Mouse (Mus musculus) brain, embryonic 14.5 days (tissue): ENCODE results near the gene Ap2m1.

Source experiments
- CTCF ChIP-seq: fragments of 200-500 bp; IDR thresholded peaks from 2 replicates; pipeline ENCODE4 v1.5.1; 2012; ENCODE audit warnings: inconsistent platforms, mild to moderate bottlenecking, moderate library complexity, borderline replicate concordance; ENCODE audit not compliant: insufficient read depth, insufficient read length; ENCODE audit errors: extremely low read depth
- POLR2A ChIP-seq: fragments of 200-500 bp; IDR thresholded peaks from 2 replicates; pipeline ENCODE4 v1.6.1; 2012; ENCODE audit warnings: mild to moderate bottlenecking, inconsistent platforms, borderline replicate concordance; ENCODE audit not compliant: poor library complexity, insufficient read depth, insufficient read length, severe bottlenecking; ENCODE audit errors: extremely low read depth

- TF ChIP-seq CTCF (no peak), POLR2A (no peak)
Measured at GRCm38 (mm10) chr16:20540438-20540837, 5.2 kb downstream of the Ap2m1 start.
